Mouse (Mus musculus) thymus, postnatal 36 days (tissue): ENCODE results near the gene Gm28053.
"Not testable (repeated sequence)": the region's sequence is repeated elsewhere in the genome, so short reads cannot be mapped to it uniquely, and the experiment has no call there.

ENCODE experiments used
- DNase-seq, 2 experiments: peaks; one replicate each; pipeline ENCODE4 v3.0.0; 2022; ENCODE audit warnings: mixed read lengths in 2 of 2

The Gm28053 gene

DNA sequence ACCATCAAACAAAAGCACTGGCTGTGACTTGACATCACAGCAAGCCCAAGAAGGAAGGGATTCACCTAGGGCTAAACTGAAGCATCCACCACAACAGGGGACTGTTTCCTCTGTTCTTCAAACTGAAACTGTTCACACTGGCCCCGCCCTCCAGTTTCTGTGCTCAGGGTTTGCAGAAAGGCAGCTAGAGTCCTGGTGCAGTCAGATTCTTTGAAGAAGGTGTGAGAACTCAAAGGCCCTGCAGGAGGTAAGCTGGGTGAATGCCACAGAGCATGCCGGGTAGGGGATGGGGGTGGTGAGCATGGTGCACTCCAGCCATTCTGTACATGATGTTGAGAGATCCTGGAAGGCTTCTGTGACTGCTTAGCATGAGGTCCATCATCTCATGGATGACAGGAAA lies at the start of gene Gm28053, which contains the start of gene Gimap7:
Gene Gm28053 (plus strand): TSS at position 153 of the 400 bp plus-strand sequence.
Gene Gimap7 (plus strand): TSS at position 167 of the 400 bp plus-strand sequence.
- DNase-seq, result peak; percentile 76 to 87

DNA sequence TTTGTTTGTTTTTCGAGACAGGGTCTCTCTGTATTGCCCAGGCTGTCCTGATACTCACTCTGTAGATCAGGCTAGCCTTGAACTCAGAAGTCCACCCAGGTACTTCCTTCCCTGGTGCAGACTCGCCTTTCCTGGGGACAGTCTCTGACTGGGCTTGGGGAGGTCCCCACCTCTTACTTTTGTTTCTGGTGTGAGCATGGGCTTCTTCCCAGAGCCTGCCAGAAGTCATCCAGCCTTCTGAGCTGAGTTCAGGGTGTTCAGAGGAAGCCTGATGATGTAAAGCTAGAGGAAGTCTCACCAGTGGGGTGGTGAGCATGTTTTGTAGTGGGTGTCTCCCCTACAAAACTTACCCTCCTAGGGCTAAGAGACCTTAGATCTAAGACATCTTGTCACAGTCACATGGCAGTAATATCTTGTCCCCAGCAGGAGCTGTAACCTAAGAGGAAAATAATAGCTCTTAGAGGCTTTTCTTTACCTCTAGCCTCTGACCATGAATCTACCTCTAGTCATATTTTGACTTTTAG lies 48.9 kb upstream of the Gm28053 start:
- no peak for DNase-seq

DNA sequence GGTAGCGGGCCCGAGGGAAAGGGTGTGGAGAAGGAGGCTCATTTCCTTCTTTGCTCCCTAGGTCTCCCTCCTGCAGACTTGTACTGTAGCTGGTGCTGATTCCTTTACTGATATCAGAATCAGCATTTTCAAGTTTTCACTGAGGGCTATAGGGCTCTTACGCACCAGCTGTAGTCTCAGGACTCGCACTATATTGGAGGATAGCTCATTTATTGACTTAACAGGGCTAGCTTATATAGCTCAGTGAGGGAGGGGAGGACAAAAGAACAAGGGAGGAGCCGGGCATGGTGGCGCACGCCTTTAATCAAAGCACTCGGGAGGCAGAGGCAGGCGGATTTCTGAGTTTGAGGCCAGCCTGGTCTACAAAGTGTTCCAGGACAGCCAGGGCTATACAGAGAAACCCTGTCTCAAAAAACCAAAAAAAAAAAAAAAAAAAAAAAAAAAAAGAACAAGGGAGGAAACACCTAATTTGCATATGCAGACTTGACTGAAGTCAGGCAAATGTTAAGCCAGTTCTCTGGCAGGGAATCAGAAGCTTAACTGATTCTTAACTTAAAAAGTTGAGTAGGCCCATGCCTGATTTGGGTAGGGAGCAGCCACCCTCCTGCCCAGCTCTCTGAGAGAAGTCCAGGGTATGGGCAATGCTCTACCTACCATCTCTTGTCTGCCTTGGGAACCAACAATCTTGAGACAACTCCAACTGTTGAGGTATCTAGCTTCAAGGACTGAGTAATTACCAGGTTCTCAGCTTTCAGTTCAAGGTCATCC lies 43.9 kb upstream of the Gm28053 start:
- DNase-seq, result peak; percentile 30 to 43

DNA sequence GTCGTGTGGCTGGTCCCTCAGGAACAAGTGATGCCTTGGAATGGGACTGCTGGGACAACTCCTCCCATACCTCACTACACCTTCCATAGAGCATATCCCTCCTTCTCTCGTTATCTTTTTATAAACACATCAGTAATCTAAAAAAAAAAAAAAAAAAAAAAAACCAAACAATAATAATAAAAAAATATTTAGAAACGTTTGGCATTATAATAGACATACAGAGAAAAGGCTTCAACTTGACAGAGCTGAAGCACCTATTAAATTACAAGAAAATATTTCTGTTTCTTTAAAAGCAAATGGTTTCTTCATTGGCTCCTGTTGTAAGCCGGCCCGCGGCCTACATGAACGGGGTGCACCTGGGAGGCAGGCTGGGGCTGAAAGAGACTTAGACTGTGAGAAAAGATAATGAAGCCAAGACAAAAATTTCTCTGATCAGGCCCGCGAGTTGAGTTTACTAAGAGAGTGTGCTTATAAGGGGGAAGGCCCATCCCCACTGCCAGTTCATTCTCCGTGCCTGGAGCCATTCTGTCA lies 42.9 kb upstream of the Gm28053 start:
- DNase-seq, result no peak

DNA sequence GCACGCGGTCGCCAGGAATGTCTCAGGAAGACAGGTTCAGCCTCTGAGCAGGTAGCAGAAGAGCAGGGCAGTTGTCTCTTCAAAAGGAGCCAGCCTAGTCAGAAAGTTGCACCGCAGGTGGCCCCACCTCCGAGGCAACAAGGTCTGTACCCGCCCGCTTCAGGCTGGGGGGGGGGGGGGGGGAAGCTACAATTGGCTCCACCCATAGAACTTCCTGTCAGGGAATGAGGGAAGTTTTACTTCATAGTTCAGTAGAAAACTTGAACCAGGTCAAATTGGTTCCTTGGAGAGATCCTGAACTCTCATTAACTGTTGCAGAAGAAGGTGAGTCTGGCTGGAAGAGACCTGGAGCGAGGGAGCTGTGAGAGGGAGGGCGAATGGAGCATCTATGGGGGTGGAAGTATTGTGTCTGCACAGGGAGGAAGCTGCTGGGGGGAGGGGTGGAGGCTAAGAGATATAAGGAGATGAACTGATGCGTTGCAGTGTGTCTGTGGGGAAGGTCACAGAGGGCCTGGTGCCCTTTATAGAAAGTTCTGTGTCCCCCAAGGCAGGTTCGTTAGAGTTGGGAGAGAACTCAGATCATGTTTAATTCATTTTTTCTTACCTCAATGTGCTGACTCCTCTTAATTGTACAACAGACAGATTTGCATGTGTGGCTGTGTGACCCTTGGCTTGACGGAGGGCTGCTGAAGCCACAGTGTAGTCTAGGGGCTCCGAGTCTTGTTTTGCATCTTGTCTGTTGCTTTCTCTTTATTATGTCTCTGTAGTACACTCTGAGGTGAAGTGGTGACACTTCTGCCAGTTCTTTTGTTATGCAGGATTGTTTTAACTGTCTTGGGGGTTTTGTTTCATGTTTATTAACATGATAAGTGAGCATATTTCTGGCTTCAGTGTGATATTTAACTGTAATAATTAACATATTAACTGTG lies 42.2 kb upstream of the Gm28053 start, which contains the start of gene Gimap9:
Gene Gimap9 (plus strand): TSS at position 199 of the 929 bp plus-strand sequence.
- peak; percentile 87 to 89 for DNase-seq

DNA sequence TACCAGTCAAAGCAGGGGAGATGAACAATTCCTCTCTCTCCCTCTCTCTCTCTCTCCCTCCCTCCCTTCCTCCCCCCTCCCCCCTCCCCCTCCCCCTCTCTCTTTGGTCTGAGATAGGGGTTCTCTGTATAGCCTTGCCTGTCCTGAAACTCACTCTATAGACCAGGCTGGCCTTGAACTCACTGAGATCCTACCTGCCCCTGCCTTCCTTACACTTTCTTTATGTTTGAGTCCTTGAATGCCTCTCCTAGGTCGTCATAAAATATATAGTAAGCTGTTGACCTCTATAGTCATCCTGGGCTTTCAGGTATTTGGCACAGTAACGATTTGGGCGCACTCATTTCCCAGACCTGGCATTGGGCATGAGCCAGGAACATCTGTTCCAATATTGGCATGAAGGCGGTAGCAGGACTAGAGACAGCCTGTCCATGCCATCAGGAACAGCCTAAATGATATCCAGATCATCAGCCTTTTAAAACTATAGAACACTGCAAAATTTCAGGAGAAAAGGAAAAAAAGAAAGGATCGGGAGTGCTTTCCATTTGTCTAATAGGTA lies 41.5 kb upstream of the Gm28053 start:
- DNase-seq, result no peak

DNA sequence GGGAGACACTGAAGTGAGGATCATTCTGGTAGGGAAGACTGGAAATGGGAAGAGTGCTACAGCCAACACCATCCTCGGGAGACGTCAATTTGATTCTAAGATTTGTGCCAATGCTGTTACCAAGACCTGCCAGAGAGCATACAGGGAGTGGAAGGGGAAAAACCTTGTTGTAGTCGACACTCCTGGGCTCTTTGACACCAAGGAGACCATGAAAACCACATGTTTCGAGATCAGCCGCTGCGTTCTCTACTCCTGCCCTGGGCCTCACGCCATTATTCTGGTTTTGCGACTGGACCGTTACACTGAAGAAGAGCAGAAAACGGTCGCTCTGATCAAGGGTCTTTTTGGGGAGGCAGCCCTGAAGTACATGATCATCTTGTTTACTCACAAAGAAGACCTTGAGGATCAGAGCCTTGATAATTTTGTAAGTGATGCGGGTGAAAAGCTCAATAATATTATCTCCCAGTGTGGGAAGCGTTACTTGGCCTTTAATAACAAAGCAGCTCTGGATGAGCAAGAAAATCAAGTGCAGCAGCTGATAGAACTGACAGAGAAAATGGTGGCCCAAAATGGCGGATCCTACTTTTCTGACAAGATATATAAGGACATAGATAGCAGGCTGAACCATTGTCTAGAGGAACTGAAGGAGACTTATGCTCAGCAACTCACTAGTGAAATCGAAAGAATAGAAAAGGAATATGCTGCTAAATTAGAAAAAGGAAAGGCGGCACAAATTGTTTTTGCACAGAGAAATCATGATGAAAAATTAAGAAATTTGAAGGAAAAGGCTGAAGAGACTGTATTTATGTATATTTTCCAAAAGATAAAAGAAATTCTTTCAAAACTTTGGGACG lies 40.7 kb upstream of the Gm28053 start:
- DNase-seq, result peak in 1 of 2 experiments; percentile 35

DNA sequence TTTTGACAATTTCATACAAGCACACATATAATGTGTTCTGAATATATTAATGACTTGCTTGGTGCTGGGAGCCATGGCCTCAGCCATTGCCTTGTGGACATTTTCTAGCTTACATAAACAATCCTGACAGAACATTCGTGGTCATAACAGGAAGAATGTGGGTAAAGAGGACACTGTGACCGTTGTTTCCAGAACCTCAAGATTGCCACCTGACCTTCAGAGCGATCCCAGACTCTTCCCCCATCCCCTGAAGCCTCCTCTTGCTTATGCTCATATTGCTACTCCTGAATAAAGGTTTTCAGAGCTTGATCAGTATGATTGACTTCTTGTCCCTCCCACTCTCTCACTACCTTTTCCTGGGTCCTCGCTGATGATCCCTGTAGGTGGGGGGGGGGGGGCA lies 40.0 kb upstream of the Gm28053 start:
- no peak for DNase-seq

DNA sequence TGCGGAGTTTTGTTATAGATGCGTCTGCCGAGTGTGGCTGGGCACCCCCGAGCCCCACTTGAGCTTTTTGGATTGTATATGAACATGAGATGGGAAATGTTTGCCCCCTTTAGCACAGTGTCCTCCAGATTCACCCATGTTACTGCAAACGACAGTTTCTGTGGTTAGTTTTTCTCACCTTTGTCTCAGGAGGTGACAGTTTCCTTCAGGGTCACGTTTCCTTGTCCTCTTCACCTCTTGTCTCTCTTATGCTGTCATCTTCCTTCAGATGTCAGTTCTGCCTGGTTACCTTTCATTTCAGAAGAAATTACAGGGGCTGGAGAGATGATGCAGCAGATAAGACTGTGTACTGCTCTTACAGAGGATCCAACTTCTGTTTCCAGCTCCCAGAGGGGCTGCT lies 38.7 kb upstream of the Gm28053 start:
- DNase-seq, result no peak

DNA sequence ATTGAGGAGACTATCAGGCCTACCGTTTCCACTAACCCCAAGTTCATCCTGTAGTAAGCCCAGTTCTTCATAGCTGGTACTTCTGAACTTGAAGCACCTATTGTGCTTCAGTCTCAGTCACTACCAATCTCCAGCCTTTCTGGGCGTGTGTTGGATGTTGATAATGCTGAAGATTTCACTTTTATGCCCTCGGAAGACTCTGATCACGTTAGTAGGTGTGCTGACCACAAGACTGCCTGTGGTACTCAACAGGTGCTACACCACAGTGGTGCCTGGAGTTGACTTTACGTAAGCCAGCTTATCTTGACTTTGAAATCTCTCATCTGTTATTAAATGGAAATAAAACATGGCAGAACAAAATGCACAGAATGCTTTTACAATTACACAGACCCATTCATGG lies 38.0 kb upstream of the Gm28053 start:
- no peak for DNase-seq

DNA sequence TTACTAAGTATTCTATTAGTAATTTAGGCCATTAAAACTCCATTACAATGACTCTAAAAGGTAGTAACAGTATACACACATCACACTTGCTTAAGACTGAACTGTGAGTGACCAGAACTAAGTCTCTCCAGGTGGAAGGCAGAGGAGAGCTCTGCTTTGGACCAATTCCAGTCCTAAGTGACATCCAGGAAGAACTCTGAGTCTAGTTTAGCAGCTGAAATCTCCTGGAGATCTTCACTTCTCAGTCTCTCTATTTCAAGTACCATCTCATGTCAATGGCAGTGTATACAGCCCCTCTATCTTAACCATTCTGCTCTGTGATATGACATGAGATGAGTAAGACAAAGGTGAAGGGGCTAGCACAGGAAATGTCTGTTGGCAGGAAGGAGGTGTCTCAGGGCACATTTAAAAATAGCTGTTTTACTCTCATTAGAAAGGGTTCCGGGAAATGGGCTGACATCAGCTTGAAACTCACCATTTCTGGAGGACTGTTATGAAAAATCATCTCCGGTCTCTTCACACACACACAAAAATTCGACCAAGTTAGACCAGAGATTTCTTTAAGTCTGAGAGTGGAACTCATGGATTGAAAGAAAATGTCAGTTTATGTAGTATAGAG lies 36.8 kb upstream of the Gm28053 start:
- no peak for DNase-seq

DNA sequence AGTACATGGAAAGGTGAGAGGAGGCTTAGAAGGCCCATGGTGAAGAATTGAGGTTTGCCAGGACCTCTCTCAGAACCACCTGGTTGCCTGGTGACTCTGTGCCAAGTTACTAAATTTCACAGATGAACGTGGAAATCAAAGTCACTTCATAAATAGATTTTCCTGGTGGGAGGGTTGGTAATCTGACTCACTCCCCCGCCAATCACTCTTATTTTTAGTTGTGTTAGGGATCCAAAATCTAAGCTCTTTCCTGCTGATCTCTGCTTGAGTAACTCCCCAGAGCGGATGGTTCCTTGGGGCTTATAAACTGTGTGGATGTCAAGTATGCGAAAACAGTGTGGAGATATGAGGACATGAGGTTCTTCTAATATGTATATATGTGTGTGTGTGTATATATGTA lies 36.1 kb upstream of the Gm28053 start:
- DNase-seq, result no peak

DNA sequence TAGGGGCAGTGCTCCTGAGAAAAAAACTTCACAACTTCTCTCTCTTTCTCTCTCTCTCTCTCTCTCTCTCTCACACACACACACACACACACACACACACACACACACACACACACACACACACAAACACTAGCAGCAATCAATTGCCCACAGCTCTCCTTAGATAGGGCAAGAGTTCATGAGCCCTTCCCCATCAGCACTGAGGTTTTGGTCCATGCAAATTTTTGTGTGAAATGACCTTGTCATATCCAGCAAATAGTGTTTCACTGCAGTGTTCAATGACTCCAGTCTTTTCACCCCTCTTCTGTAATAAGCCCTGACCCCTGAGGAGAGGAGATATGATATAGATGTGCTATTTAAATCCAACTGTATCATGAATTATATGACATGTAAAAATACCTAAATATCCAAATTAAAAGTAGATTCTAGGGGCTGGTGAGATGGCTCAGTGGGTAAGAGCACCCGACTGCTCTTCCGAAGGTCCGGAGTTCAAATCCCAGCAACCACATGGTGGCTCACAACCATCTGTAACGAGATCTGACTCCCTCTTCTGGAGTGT lies 35.1 kb upstream of the Gm28053 start:
- not testable (repeated sequence) for DNase-seq

DNA sequence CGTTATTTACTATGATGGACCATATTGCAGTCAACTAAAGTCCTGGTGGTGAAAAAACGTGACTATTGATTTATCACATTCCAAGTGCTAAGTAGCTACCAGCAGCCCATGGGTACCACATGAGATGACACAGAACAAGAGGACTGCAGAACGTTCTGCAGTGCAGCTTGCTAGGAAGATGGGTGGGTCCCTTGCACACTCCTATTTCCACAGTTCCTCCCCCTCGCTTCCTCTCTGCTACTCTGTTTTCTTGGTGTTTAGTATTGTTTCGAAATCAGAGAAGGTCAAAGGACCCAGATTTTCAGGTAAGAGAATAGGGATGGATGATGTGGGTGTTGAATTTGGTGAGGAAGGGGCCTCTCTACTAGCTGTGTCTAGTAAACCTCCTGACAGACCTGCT lies 34.1 kb upstream of the Gm28053 start, which contains the start of gene Gimap4:
Gene Gimap4 (plus strand): TSS at position 231 of the 400 bp plus-strand sequence.
- no peak for DNase-seq

DNA sequence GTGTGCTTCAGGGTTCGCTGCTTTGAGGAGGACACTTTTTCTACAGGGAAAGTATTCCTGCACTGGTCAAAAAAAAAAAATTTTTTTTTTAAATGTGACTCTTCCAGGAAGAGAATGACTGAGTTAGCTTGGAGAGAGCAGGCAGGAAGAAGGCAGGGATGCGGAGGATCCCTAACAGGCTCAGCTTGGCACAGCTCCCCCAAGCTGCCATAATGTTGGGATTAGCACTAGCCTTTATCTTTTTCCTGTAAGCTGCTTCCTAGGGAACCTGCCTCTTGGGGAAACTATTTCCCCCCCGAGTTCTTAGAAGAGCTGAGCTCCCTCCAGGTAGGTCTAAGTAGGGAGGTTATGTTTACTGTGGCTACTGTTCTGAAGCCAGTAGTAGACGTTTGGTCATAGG lies 33.6 kb upstream of the Gm28053 start:
- no peak for DNase-seq

DNA sequence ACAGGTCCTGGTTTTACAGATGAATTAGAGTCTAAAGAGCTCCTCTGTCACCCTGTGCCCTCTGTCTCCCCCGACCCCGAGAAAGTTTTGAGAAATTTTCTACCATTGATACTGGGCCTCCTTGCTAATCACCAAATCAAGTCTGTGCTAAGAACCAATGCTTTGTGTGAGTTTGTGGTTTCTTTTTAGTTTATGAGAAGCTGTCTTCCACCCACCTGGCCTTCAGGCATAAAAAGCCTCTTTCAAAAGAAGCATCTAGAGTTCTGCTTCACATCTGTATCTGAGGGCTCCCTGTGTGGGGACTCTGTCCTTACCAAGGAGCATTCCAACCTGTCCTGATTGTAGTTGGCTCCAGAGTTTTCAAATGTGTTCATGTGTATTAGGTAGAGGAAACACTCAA lies 33.2 kb upstream of the Gm28053 start:
- DNase-seq, result no peak

DNA sequence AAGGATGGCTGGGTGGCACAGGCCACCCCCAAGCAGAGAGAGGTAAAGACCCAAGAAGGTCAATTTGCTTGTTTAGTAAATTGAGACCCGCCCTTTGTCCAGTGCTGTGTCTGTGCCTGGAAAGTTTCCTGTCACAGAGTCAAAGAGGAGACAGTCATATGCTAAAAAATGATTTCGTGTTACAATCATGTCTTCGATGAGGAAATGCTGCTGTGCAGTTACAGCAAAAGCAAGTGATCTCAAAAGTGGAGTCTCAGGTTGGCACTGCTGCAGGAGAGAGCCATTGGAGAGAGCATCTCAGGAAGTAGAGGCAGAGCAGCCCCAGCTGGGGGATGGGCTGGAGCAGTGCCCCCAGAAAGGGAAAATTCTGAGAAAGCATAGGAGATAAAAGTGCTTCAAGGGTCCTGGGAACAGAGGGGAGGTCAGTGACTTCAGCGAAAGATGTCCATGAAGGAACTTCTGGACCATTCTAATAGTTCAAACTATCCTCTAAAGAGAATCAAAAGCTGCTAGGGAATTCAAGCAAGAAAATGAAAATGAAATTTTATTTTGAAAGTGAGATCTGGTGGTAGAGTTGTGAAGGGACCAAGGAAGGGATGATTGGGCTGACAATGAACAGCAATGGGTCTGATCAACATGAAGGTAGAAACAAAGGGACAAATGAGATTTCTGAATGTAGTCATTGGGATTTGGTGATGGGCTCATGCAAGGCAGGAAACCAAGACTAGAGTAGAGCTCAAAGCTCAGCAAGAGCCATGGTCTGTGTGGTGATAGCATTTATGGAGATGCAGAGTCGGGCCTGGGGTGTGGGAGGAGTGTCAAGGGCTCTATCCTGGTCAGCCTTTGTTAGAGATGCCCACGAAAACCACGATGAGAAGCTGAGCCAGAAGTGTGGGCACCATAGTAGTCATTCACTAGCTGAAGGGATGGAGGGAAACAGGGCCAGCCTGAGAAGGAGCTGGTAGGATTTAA lies 32.4 kb upstream of the Gm28053 start:
- no peak for DNase-seq

DNA sequence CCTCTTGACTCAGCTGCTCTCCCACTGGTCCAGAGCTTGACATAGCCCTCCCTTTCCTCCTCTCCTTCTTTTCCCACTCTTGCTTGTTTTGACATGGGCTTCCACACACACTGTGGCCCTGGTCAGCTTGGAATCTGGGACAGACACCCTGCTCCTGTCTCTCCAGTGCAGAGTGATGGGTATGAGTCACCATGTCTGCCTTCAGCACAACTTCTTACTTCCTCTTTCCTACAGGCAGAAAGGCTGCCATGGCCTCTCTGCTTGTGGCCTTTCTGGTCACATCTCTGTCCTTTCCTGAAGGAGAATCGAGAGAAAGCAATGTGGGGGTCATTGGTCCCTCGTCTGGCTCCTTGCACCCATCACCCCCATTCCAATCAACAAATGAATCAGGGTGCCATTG lies 31.3 kb upstream of the Gm28053 start:
- no peak for DNase-seq

DNA sequence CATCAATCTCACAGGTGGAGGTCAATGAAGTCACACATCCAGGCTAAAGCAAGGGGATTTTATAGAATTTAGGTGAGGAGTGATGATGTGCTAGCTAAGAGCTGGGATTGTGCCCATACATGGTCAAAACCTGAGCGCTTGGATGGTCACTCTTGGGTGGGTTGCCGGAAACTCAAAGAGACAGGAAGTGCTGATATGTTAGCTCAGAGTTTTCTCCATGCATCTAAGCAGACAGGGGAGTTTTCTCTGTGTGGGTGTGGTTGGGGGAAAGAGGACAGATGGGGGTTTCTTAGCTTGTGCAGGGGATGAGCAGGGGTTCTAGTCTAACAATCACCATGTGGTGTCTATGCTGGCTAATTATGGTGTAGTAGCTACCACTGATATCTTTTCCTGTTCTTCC lies 29.1 kb upstream of the Gm28053 start:
- DNase-seq, result no peak

DNA sequence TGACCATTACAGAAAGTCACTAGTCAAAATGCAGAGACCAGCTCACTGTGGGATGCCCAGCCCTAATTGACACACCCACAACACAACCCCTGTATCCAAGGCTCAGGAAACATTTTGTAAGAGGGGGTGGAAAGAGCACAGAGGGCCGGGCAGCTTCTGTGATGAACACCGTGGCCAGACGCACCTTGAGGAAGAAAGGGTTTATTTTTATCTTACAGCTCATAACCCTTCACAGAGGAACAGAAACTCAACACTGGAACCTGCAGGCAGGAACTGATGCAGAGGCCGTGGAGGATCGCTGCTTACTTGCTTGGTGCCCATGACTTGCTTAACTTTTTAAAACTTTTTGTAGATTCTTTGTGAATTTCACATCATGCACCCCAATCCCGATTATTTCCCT lies 25.4 kb upstream of the Gm28053 start:
- DNase-seq, result no peak
